Mouse (Mus musculus): ENCODE measurements at regions not wholly inside any gene's neighbourhood (a gene's known extent, or its start where the extent isn't known, plus 50 kb on each side); places are given as distances from the start of the nearest gene placed in this dataset.

- no peak for DNase-seq (ENCODE audit: low spot score)
Observed at GRCm38 (mm10) chr12:7382455-7382854, 595.0 kb upstream of the Apob start.

GRCm38 (mm10) chr12:7403800-7404199 is 573.6 kb upstream of the Apob start:
- no peak for DNase-seq (ENCODE audit: low spot score)

DNA sequence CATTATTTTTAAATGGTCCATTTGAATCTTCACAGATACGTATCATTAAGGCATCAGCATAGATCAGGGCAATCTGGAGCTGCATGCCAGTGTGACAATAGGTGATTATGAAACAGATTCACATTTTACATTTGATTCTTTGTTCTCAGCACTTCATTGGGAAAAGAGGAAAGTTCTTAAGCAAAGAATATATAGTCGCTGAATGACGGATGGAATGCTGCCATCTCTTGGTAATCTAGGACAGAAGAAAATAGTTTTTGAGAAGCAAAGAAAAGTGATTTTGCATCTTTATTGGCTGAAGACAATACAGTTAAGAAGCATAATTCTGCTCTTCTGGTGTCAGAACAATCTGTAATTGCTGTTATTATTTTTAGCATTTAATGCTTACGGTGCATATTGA is 565.6 kb upstream of the Apob start:
- no peak for DNase-seq (ENCODE audit: low spot score)

DNA sequence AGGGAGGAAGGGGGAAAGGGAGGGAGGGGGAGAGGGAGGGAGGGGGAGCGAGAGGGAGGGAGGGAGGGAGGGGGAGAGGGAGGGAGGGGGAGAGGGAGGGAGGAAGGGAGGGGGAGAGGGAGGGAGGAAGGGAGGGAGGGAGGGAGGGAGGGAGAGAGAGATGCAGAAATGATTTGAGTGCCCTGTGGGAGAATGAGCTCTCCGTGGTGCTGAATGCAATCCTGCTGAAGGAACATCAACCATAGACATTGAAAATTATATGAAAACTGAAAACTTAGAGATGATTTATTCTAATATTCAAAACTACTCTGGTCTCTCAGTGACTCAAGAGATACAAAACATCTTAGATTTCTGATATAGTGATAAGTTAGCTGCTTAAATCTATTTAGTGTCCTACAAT is 557.2 kb upstream of the Apob start:
- peak; percentile 4 for DNase-seq (ENCODE audit: low spot score)

DNA sequence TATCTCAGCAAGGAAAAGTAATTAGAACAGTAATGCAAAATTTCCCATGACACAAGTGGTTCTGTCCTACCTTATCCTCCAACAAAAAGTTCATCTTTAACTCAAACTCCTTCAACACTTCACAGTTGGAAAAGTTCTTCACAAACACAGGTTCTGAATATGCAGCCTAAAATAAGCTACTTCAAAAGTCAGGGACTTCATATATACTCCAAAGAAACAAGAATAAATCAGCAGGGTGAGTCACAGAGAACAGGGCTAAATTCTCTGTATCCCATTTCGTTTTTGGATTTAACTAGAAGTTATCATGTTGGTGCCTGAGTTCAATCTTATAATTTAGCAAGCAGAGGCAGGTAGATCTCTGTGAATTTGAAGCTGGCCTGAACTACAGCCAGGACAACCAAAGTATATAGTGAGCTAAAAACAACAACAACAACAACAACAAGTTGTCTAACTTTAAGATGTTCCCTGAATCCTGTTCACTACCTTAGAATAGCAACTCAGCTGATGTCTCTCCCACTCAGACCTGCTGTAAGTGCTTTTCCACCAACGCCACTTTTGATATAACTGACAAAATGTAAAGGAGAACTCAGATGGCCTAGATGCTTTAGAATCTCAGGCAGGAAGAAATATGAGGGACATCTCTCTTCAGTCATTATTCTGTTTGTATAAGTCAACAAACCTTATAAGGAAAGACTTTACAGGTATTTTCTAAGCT is 555.5 kb upstream of the Apob start:
- no peak for DNase-seq (ENCODE audit: low spot score)

DNA sequence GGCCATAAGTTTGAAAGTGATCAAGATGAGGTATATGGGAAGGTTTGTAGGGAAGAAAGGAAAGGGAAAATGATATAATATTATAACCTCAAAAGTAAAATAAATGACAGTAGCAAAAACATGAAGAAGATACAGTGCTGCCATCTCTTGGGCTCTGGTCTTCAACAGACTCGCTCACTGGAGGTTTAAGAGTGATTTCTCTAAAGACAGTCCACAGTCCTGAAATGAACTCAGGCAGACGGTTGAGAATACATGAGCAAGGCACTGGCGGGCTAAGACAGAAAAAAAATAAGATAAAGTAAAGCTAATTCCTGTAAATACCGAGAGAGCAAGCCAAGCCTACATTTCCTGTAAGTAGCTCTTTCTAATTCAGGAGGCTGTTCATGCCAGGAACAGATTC is 546.5 kb upstream of the Apob start:
- DNase-seq (ENCODE audit: low spot score), result no peak

- no peak for DNase-seq (ENCODE audit: low spot score)
Observed at GRCm38 (mm10) chr12:7445238-7445637, 532.2 kb upstream of the Apob start.

GRCm38 (mm10) chr12:7450506-7450905 is 526.9 kb upstream of the Apob start:
- DNase-seq (ENCODE audit: low spot score), result no peak

DNA sequence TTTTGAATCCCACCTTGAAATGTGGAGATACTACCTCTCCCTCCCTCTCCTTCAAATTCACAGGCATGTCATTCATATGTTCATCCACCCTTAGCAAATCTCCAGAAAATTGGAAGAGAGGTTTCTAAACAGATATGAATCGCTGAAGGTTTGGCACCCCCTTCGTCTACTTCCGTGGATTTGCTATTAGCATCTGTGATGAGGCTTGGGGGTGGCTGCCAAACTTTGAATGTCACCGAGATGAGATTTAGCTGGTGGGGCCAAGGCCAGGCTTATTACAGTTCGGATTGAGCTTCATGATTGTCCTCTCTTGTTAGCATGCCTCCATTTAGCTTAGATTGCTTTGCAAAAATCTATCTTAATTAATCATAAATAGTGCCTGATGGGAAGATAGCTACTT is 520.4 kb upstream of the Apob start:
- no peak for DNase-seq (ENCODE audit: low spot score)

DNA sequence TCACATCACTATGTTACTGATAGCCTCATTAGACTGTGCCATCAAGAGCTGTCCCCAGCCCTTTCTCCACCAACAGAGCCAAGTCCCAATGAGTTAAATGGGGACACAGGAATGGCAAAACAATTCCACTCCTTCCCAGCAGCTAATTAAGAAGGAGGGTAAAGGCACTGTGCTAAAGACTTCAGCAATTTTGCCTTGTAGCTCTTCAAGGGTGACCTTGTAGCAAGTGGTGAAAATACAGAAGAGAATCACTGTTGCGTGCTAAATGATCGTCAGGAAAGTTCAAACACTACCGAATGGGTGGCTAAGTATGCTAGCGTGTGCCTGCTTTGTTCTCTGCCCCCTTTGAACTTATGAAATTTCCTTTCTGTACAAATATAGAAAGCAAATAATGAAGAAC is 519.9 kb upstream of the Apob start:
- no peak for DNase-seq (ENCODE audit: low spot score)

GRCm38 (mm10) chr12:7464947-7465346 is 512.5 kb upstream of the Apob start:
- no peak for DNase-seq (ENCODE audit: low spot score)

DNA sequence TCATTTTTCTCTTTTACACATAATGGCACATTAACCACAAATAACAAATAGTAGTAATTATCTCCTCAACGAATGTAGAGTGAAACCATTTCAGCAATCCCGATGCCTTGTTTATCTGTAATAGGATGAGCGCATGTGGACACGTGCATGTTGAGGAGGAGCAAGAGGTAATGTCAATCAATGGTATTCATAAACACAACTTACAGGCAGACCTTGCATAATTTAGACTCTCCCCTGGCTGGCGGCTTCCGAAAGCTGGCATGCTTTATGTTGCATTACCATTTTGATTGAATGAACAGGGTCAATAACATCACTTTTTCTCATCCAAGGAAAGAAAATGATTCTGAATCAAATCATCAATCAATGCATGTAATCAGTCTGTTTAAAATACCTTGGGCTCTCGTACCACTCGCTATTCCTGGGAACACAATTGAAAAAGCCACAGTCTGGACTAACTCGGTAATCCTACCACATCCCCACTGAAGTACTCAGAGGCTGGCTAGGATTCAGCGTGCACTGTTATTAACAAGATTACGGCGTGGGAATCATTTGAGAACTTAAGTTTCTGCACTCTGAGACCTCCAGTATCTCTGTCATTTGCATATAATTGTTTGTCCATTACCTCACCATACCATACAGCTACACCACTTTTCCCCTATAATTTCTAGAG is 464.7 kb upstream of the Apob start:
- DNase-seq (ENCODE audit: low spot score), result no peak

- DNase-seq (ENCODE audit: low spot score), result no peak
Observed at GRCm38 (mm10) chr12:7537389-7537788, 440.1 kb upstream of the Apob start.

GRCm38 (mm10) chr12:7543281-7543981 is 434.0 kb upstream of the Apob start:
- DNase-seq (ENCODE audit: low spot score), result peak; percentile 6

GRCm38 (mm10) chr12:7548759-7549158 is 428.7 kb upstream of the Apob start:
- DNase-seq (ENCODE audit: low spot score), result no peak

GRCm38 (mm10) chr12:7560245-7560644 is 417.2 kb upstream of the Apob start:
- DNase-seq (ENCODE audit: low spot score), result no peak

- DNase-seq (ENCODE audit: low spot score), result no peak
Observed at GRCm38 (mm10) chr12:7576081-7576480, 401.4 kb upstream of the Apob start.

GRCm38 (mm10) chr12:7587501-7587900 is 389.9 kb upstream of the Apob start:
- DNase-seq (ENCODE audit: low spot score), result no peak

GRCm38 (mm10) chr12:7611272-7612092 is 366.0 kb upstream of the Apob start:
- no peak for DNase-seq (ENCODE audit: low spot score)

- peak; percentile 65 for DNase-seq (ENCODE audit: low spot score)
Observed at GRCm38 (mm10) chr12:7636417-7637175, 340.9 kb upstream of the Apob start.

DNA sequence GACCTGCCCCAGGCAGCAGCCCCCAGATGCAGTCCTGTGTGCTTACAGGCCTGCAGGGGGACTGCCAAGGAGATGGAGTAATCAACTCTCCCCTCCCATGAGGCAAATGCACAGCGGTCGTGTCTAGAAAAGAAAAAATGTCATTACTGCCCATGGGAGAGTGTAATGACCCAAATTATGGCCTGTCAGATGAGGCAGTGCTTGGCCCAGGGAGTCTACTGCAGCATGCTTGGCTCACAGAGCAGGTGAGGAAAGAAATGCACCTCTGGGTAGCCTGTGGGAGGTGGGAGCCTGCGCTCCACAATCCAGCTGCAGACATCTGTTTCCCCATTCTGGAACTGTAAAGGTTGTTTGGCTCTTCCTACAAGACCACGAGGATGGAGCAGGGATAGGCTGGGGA is 339.8 kb upstream of the Apob start:
- no peak for DNase-seq (ENCODE audit: low spot score)

DNA sequence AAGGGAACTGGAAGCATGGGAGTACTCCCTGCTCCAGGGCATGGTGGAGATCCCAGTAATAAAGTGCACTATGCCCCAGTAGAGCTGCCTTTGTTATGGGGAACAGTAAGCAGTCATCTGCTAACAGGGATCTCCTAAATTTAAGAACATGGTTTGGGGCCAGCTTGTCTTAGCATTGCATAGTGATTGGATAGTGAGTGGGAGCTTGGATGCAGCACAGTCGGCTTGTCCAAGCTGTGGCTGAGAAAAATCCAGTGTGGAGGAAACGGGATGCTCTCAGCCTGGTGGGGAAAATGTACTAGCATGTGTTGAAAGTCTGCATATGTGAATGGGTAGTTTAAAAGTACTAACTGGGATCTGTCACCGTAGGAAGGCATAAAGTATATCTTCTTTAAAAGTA is 326.6 kb upstream of the Apob start:
- DNase-seq (ENCODE audit: low spot score), result no peak

All from adipocyte (in vitro differentiated cells).